Mouse (Mus musculus) stomach, embryonic 14.5 days (tissue): ENCODE results near the gene Supt6. TPM values are rescaled to one million over a fixed set of nuclear protein-coding genes. Genes with fewer than 3 reads are reported as not detected.
A peak's percentile ranks its signal among the peaks of the same experiment; 100 is the strongest.

Experiments used
- ATAC-seq: fragments of 200-750 bp; cut with Nextera tagmentation; 2 replicates; pipeline ENCODE4 v1.8.0; 2017; ENCODE audit warnings: low read depth, moderate TSS enrichment; ENCODE audit not compliant: insufficient number of reproducible peaks, insufficient read depth, low FRiP score
- H3K27ac ChIP-seq: fragments of 300-500 bp; sonication (generic); 2 replicates; pipeline ENCODE4 v1.5.1; 2014; ENCODE audit warnings: mild to moderate bottlenecking, low read length, moderate library complexity, mixed read lengths
- H3K27me3 ChIP-seq: fragments of 300-500 bp; sonication (generic); 2 replicates; pipeline ENCODE4 v1.6.1; 2014; ENCODE audit warnings: low read length, control low read depth, mixed read lengths; ENCODE audit not compliant: control insufficient read depth, insufficient read depth
- H3K36me3 ChIP-seq: fragments of 300-500 bp; sonication (generic); 2 replicates; pipeline ENCODE4 v1.6.1; 2014; ENCODE audit warnings: mild to moderate bottlenecking, control low read depth, low read length, moderate library complexity, mixed read lengths; ENCODE audit not compliant: control insufficient read depth, insufficient read depth
- H3K4me1 ChIP-seq: fragments of 300-500 bp; sonication (generic); 2 replicates; pipeline ENCODE4 v1.6.1; 2014; ENCODE audit warnings: low read length, control low read depth, mixed read lengths; ENCODE audit not compliant: control insufficient read depth, insufficient read depth
- H3K4me2 ChIP-seq: fragments of 300-500 bp; sonication (generic); replicated peaks from 2 replicates; pipeline ENCODE4 v1.6.1; 2014; ENCODE audit warnings: low read depth, low read length, control low read depth
- H3K4me3 ChIP-seq: fragments of 300-500 bp; sonication (generic); 2 replicates; pipeline ENCODE4 v1.5.1; 2014; ENCODE audit warnings: low read depth, low read length, control low read depth
- H3K9ac ChIP-seq: fragments of 300-500 bp; sonication (generic); replicated peaks from 2 replicates; pipeline ENCODE4 v1.6.1; 2014; ENCODE audit warnings: low read depth, mild to moderate bottlenecking, control low read depth, low read length, moderate library complexity, mixed read lengths
- H3K9me3 ChIP-seq: fragments of 300-500 bp; sonication (generic); 2 replicates; pipeline ENCODE4 v1.6.1; 2016; ENCODE audit warnings: low read depth, low read length, control low read depth; ENCODE audit not compliant: control insufficient read depth
- WGBS: fragments of 180-500 bp; shearing (Covaris S2); extraction: QIAGEN DNeasy Blood & Tissue Kit; methylation state at CpG from one replicate; pipeline ENCODE4 v1.1.7; 2014; 5-methylcytosine and 5-hydroxymethylcytosine counted together
- polyA plus RNA-seq: library from polyadenylated mRNA; unstranded; fragments of >200 nt; fragmentation: Nextera tagmentation; extraction: Ambion mirVana; gene quantifications from 2 replicates; pipeline ENCODE4 v1.2.1, GENCODE M21; 2014

Gene Supt6
- polyA plus RNA-seq, 1 experiment from 2014 or later, result 25.3 TPM

DNA sequence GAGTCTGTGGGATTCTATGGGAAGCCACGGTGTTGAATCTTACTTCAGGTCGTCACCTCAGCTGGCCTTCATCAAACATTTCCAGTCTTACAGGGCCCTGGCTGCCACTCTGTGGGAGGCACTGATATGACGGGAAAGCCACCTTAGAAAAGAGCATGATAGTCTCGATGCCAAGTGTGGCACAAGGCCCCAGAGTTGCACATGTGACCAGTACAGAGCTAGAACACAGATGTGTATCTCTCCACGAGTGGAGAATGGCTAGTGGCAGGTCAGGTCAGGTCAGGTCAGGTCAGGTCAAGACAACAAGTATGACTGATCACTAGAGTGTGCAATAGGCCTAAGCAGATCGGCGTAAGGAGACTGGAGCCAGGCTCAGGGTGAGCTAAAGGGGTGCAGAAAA is 35.2 kb downstream of the Supt6 start:
- no peaks in the 10 kb centered on the region for H3K4me1 ChIP-seq
- WGBS, result 52% methylated on average over 7 of the region's 7 CpGs
- no peak overlapping the region for H3K4me2 ChIP-seq
- H3K27me3 ChIP-seq, result no peaks in the 10 kb centered on the region
- no peak for ATAC-seq
- peaks cover 86% of the 10 kb centered on the region for H3K36me3 ChIP-seq
- no peaks in the 10 kb centered on the region for H3K9me3 ChIP-seq
- no peak overlapping the region for H3K9ac ChIP-seq
- no peak overlapping the region for H3K4me3 ChIP-seq
- H3K27ac ChIP-seq, result no peak overlapping the region

DNA sequence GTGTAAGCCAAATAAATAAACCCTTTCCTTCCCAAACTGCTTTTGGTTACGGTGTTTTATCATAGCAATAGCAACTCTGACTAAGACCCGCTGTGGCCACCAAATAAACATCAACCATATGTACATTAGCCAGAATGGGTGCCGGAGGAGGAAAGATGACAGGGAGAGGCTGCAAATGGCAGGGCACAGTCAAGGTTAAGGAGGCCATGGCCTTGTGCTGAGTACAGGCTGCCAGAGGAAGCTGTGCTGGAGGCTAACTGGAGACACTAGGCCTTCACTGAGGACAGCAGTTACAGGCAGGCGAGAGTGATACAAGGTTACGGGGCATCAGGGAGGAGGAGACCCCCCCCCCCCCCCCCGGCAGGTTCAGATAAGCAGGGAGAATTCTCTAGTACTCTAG is 35.9 kb downstream of the Supt6 start:
- H3K36me3 ChIP-seq, result peaks cover 81% of the 10 kb centered on the region
- no peak overlapping the region for H3K9ac ChIP-seq

DNA sequence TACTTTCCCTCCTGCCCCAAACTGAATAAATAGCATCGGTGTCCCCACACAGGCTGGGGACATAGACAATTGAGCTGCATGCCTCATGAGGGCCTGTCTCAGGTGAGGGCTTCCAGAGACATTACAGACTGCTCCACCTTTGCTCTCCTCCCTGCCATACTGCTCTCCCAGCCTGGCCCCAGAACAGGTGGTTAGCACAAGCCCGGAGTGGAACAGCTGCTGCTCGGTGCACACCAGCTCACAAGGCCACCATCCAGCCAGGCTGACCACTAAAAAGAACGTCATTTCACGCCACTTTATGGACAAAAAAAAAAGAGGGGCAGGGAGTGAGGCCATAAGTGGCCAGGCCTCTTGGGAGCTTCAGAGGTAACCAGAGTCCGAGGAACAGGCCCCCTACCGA is 38.6 kb downstream of the Supt6 start:
- no peak overlapping the region for H3K9ac ChIP-seq
- H3K9me3 ChIP-seq, result no peaks in the 10 kb centered on the region
- H3K36me3 ChIP-seq, result peaks cover 67% of the 10 kb centered on the region
- WGBS, result 88% methylated on average over 7 of the region's 7 CpGs
- H3K27me3 ChIP-seq, result no peaks in the 10 kb centered on the region
- H3K4me3 ChIP-seq, result no peak overlapping the region
- H3K27ac ChIP-seq, result no peak overlapping the region
- ATAC-seq, result no peak
- no peaks in the 10 kb centered on the region for H3K4me1 ChIP-seq
- H3K4me2 ChIP-seq, result no peak overlapping the region

More for the DNA sequence above, 35.9 kb downstream of the Supt6 start:
- H3K4me2 ChIP-seq, result no peak overlapping the region
- H3K27ac ChIP-seq, result no peak overlapping the region
- no peaks in the 10 kb centered on the region for H3K27me3 ChIP-seq
- 82% methylated on average over 6 of the region's 6 CpGs for WGBS
- no peaks in the 10 kb centered on the region for H3K4me1 ChIP-seq
- H3K4me3 ChIP-seq, result no peak overlapping the region
- H3K9me3 ChIP-seq, result no peaks in the 10 kb centered on the region
- no peak for ATAC-seq

DNA sequence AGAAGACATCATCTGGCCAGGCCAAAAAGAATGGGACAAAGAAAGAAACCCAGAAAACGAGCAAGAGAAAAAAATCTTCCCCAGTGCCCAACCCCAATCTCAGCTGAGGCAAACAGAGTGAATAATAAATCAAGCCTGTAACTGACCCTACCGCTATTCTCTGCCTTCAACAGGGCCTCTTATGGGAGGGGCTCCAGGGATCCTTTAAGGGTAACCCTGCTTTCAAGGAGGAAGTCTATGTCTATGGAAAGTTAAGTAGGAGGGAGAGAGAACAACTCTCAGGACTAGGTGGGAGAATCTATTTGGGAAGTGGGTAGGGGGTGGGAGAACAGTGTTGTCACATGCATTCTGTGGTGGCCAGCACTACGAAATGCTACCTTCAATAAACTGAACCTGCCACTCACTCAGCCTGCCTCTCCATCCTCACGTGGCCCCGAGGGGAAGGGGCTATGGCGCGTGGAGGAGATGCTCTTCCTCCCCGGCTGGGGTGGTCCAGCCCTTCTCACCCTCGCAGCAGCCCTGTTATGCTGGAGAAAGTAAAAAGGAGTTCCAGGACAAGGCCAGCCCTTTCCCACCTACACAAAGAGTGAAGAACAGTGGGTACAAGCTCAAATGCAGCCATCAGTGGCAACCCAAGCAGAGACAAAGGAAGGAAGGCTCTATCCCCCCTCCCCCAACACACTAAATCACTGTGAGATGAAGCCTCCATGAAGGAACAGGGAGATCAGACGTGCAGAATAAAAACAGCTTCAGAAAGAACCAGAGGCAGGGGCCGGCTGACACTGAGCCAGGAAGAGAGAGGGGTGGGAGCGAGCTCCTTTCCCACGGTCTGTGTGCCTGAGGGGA is 40.2 kb downstream of the Supt6 start:
- WGBS, result 38% methylated on average over 13 of the region's 13 CpGs
- H3K9me3 ChIP-seq, result no peaks in the 10 kb centered on the region
- H3K4me3 ChIP-seq, result no peak overlapping the region
- H3K4me1 ChIP-seq, result no peaks in the 10 kb centered on the region
- peaks cover 54% of the 10 kb centered on the region for H3K36me3 ChIP-seq
- H3K27ac ChIP-seq, result peak overlapping the region; percentile 28; the same call in 1 of the 2 replicates
- no peak overlapping the region for H3K4me2 ChIP-seq
- H3K9ac ChIP-seq, result no peak overlapping the region; the same call in 1 of the 2 replicates
- ATAC-seq, result no peak
- H3K27me3 ChIP-seq, result no peaks in the 10 kb centered on the region

DNA sequence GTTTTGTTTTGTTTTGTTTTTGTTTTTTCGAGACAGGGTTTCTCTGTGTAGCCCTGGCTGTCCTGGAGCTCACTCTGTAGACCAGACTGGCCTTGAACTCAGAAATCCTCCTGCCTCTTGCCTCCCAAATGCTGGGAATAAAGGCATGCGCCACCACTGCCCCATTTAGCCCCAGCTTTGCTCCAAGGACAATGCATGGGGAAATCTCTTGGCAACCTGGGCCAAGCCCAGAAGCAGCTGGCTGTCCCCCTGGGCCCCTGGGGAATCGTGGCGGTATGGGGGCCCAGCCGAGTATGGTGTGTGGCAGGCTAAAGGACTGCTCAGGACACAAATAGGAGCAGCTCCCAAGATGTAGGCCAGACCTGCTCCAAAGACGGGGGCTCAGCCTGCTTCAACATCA is 41.5 kb downstream of the Supt6 start:
- no peak overlapping the region for H3K9ac ChIP-seq
- ATAC-seq, result no peak
- WGBS, result 88% methylated on average over 6 of the region's 6 CpGs
- no peaks in the 10 kb centered on the region for H3K27me3 ChIP-seq
- H3K4me3 ChIP-seq, result no peak overlapping the region
- H3K36me3 ChIP-seq, result peaks cover 41% of the 10 kb centered on the region
- H3K4me1 ChIP-seq, result no peaks in the 10 kb centered on the region
- H3K27ac ChIP-seq, result no peak overlapping the region
- no peak overlapping the region for H3K4me2 ChIP-seq
- H3K9me3 ChIP-seq, result no peaks in the 10 kb centered on the region

DNA sequence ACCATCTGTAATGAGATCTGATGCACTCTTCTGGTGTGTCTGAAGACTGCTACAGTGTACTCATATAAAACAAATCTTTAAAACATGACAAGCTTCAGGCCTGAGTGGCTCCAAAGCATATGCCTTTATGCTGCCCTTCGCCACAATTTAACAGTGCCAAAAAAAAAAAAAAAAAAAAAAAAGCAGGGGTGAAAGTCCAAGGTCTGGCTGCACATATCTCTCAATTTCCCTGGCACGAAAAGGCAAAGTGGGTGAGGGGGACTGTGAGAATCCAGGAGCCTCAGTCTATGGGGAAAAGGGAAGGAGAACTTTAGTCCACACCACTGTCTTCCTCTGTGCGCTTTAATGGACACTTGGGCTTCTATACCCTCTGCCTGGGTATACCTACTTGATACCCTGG is 43.4 kb downstream of the Supt6 start:
- no peak overlapping the region for H3K4me2 ChIP-seq
- ATAC-seq, result no peak

DNA sequence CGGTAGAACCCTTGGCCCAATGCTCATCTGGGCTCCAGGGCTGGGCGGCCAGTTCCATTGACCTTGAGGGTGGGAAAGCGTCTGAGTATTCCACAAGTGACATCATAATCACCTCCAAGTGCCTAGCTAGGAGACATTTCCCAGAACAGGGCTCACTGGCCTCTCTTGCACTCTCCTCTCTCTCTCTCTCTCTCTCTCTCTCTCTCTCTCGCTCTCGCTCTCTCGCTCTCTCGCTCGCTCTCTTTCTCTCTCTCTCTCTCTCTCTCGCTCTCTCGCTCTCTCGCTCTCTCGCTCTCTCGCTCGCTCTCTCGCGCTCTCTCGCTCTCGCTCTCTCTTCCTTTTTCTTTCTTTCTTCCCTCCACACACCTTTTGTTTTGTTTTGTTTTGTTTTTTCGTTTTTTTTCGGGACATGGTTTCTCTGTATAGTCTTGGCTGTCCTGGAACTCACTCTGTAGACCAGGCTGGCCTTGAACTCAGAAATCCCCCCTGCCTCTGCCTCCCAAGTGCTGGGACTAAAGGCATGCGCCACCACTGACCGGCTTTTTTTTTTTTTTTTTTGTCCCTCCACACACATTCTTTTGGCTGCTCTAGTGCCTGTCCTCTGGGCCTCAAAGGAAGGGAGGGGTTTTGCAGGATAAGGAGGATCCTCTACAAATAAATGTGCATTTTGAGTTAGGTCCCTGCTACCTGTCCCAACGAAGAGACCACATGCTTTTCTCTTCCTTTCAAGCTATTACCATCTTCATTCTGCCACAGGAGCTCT is 50.5 kb downstream of the Supt6 start:
- H3K27me3 ChIP-seq, result no peaks in the 10 kb centered on the region

More for the DNA sequence above, 43.4 kb downstream of the Supt6 start:
- Histone ChIP-seq H3K36me3 (peaks cover 22% of the 10 kb centered on the region), H3K27me3 (no peaks in the 10 kb centered on the region), H3K27ac (no peak overlapping the region), H3K4me3 (no peak overlapping the region), H3K4me1 (no peaks in the 10 kb centered on the region), H3K9me3 (no peaks in the 10 kb centered on the region), H3K9ac (no peak overlapping the region)
- 90% methylated on average over 3 of the region's 3 CpGs for WGBS

DNA sequence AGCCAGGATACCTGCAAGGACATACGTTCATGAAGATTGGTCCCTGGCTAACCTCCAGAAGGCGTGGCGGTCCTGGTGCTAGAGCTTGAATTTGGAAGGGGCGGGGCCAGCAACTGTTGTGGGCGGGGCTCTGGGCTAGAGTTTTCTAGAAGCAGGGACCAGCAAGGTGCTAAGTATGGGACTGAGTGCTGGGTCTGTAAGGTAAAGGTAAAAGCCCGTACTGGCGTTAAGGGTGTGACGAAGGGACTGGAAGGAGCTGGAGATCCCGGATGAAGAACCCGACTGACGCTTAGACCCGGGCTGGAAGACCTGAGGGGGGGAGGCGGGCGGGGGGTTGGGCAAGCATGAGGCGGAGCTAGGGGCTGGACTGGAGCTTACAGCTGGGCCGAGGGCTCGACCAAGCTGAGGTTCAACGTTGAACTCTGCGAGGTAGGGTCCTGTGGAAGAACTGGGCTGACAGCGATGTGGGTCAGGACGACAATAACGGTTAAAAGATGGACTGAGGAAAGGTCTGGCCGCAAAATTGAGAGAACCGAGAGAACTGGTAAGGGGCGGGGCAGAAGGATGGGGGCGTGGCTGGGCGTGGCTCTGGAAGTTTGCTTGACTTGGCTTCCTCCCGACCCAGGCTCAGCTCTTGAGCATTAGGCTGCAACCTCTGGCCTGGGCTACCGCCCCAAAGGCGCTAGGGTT is 51.2 kb downstream of the Supt6 start:
- no peaks in the 10 kb centered on the region for H3K9me3 ChIP-seq
- H3K27me3 ChIP-seq, result no peaks in the 10 kb centered on the region
- peak overlapping the region; percentile 49 for H3K4me3 ChIP-seq
- H3K4me2 ChIP-seq, result peak overlapping the region; percentile 60
- H3K9ac ChIP-seq, result peak overlapping the region; percentile 12; the same call in 1 of the 2 replicates
- peaks cover 11% of the 10 kb centered on the region for H3K36me3 ChIP-seq
- peaks cover 10% of the 10 kb centered on the region for H3K4me1 ChIP-seq
- H3K27ac ChIP-seq, result no peak overlapping the region; the same call in 1 of the 2 replicates
- WGBS, result 3% methylated on average over 30 of the region's 30 CpGs
- peak; percentile 66; the same call in 1 of the 2 replicates for ATAC-seq

More for the DNA sequence above, 50.5 kb downstream of the Supt6 start:
- WGBS, result 62% methylated on average over 23 of the region's 23 CpGs
- ATAC-seq, result no peak
- H3K9me3 ChIP-seq, result no peaks in the 10 kb centered on the region
- peak overlapping the region; percentile 49 for H3K4me3 ChIP-seq
- peaks cover 11% of the 10 kb centered on the region for H3K36me3 ChIP-seq
- H3K9ac ChIP-seq, result no peak overlapping the region
- peaks cover 4% of the 10 kb centered on the region; the same call in 1 of the 2 replicates for H3K4me1 ChIP-seq
- peak overlapping the region; percentile 0; the same call in 1 of the 2 replicates for H3K27ac ChIP-seq
- H3K4me2 ChIP-seq, result peak overlapping the region; percentile 60
